8 mouse cellular contexts compared by ENCODE assay signal in the genomic region with DNA sequence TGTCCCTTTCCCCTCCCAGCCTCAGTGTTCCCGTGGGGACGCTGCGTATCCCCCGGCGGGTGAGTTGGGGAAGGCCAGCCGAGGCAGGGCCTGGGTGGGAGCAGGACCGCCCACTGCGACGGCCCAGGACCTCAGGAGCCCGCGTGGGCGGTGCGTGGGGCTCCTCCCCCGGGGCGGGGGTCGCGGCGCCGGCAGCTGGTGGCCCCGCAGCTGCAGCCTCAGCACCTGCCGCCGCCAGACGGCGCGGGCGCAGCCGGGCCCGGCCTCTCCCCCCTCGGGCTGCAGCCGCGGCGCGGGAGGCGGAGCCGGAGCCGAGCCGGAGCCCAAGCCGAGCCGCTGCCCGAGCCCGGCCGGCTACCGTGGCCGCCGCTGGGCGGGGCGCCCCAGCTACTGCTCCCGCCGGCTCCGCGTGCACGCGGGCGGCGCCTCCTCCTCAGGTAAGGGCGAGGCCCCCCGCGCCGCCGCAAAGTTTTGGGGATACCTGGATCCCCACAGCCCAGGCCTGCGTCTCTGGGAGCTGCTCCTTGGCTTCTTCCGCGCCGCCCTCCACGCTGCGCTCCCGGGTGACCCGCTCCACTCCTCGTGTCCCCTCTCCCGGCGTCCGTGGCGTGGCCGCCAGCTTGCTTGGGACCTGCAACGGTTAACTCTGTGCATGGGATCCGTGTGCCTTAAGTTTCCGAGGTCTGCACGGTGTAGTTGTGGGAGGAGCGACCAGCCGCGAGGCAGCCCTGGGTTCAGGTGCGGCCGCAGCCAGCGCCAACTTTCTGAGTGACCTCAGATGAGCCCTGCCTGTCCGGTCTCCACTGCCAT. TPM values are rescaled to one million over a fixed set of nuclear protein-coding genes. Genes with fewer than 3 reads are reported as not detected.
DNase-seq lines count a peak whose midpoint lies in the region; ATAC-seq lines count a peak whose summit lies in the region.

A gene (plus strand): TSS at position 355 of the 810 bp plus-strand sequence.

- H3K4me1 ChIP-seq in intestine, embryonic 16.5 days (ENCODE audit: control insufficient read depth, insufficient read depth, low read length) = no peaks in the 10 kb centered on the region

- no peaks in the 10 kb centered on the region; the same call in 1 of the 2 replicates for H3K27me3 ChIP-seq in intestine, embryonic 16.5 days (replicated peaks; ENCODE audit: control insufficient read depth, insufficient read depth, low read length)

- H3K4me2 ChIP-seq in intestine, embryonic 16.5 days (ENCODE audit: low read depth, low read length) = peak within 1 kb of the TSS; percentile 100

- intact Hi-C loops in left cerebral cortex, postnatal 36 days (cut with DNase I) = no loop called here

- H3K4me3 ChIP-seq in intestine, embryonic 16.5 days (ENCODE audit: low read length) = peak within 1 kb of the TSS; percentile 69

- H3K9ac ChIP-seq in intestine, embryonic 16.5 days (ENCODE audit: low read depth, low read length) = peak within 1 kb of the TSS; percentile 69

- no peaks in the 10 kb centered on the region for H3K9me3 ChIP-seq in intestine, embryonic 16.5 days (ENCODE audit: control insufficient read depth, low read length)

- no peaks in the 10 kb centered on the region for H3K36me3 ChIP-seq in intestine, embryonic 16.5 days (ENCODE audit: control insufficient read depth, insufficient read depth, low read length)

- H3K27ac ChIP-seq in intestine, embryonic 16.5 days (ENCODE audit: low read length) = no peak within 1 kb of the TSS

- under 1% methylated on average over 84 of the region's 85 CpGs for WGBS in intestine, embryonic 16.5 days

- peak; percentile 93 for ATAC-seq in intestine, embryonic 16.5 days
- ATAC-seq in megakaryocyte-erythroid progenitor cell, adult 5-6 weeks (replicated peaks; ENCODE audit: low FRiP score, low TSS enrichment, poor library complexity, severe bottlenecking) = peak; percentile 64
- no peak for ATAC-seq in activated CD4-positive, CD25-positive, alpha-beta regulatory T cell, adult 4 months

- DNase-seq in adrenal gland, postnatal 36 days = peak; percentile 79 to 85
- DNase-seq in embryo, embryonic 11 days = peak; percentile 86
- peak; percentile 52 to 58 for DNase-seq in gastrocnemius, postnatal 4 days (ENCODE audit: low spot score in 2 of 2)
- DNase-seq in left cerebral cortex, postnatal 36 days (ENCODE audit: low spot score in 2 of 2) = peak; percentile 33 to 61
- peak; percentile 13 for DNase-seq in skeletal muscle tissue, adult 2 months (ENCODE audit: low read depth, low spot score)

RNA-seq across cellular contexts. Expression of the gene that starts here (rescaled TPM):
- total RNA-seq in adrenal gland, postnatal 36 days (2021) = 1 to 10 TPM; 3.0 to 3.7 TPM
- 1 to 10 TPM; 7.5 to 7.8 TPM for total RNA-seq in gastrocnemius, postnatal 4 days (2021)
- 0.39 and 0.48 TPM in 2 replicates for polyA plus RNA-seq in intestine, embryonic 16.5 days (2015; fragmentation: Nextera tagmentation; extraction: Ambion mirVana)
- total RNA-seq in left cerebral cortex, postnatal 36 days (2021) = 10 to 100 TPM; 11.7 to 16.4 TPM
- 0.72 TPM in 1 of 2 replicates, not detected in the other for total RNA-seq in megakaryocyte-erythroid progenitor cell, adult 5-6 weeks (2014; fragmentation: Nextera tagmentation)
- total RNA-seq in megakaryocyte-erythroid progenitor cell, adult 5-6 weeks (2017) = 0.30 TPM in 1 of 2 replicates, not detected in the other
- polyA plus RNA-seq in activated CD4-positive, CD25-positive, alpha-beta regulatory T cell, adult 4 months (2017; shearing (Covaris generic)) = not detected

Comparison
In these comparisons a context has a peak if more than half of its experiments do, and no peak if none do; other contexts are left out.
1. Peak in ATAC-seq, H3K4me3 ChIP-seq, H3K9ac ChIP-seq and H3K4me2 ChIP-seq in intestine, embryonic 16.5 days; RNA of the gene not detected or under 1 TPM.
2. Peak in ATAC-seq in megakaryocyte-erythroid progenitor cell, adult 5-6 weeks; RNA of the gene not detected or under 1 TPM.
3. DNase-seq: peak in every context shown above with its lines; median percentile 86 in embryo, embryonic 11 days; 82 in adrenal gland, postnatal 36 days; 55 in gastrocnemius, postnatal 4 days; 47 in left cerebral cortex, postnatal 36 days; 13 in skeletal muscle tissue, adult 2 months.